Mouse (Mus musculus) CH12.LX (cell line): Measurements from ENCODE around the gene Gm17018.

Experiments used
- POLR2A ChIP-seq: IDR thresholded peaks from 2 replicates; pipeline ENCODE4 v1.6.1; 2011; ENCODE audit warnings: low read depth, mild to moderate bottlenecking, improper control_type of control experiment, low read length
- POLR2AphosphoS2 ChIP-seq: IDR thresholded peaks from 2 replicates; pipeline ENCODE4 v1.6.1; 2011; ENCODE audit warnings: low read depth, low read length, improper control_type of control experiment

DNA sequence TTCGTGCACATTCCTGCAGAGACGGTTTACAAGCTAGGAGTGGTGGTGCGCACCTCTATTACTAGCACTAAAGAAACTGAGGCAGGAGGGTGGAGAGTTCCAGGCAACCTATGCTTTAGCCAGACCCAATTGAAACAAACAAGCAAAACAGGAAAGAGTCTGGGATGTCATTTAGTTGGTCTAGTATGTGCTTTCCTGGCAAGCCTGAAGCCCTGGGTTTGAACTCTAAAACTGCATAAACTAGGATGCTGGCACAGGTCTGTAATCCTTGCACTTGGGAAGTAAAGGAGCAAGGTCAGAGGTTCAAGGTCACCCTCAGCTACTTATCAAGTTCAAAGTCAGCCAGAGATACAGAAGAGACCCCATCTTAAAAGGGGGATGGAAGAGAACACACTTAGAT is 18.4 kb upstream of the Gm17018 start:
- no peak for TF ChIP-seq POLR2A
- no peak for TF ChIP-seq POLR2AphosphoS2
